Mouse (Mus musculus) liver, embryonic 15.5 days (tissue): ENCODE data around the gene Antxr1. TPM values are rescaled to one million over a fixed set of nuclear protein-coding genes. Genes with fewer than 3 reads are reported as not detected.

ENCODE experiments used
- ATAC-seq: fragments of 200-750 bp; cut with Nextera tagmentation; 2 replicates; pipeline ENCODE4 v1.8.0; 2017; ENCODE audit warnings: moderate number of reproducible peaks, mild to moderate bottlenecking, moderate library complexity; ENCODE audit not compliant: insufficient read depth
- H3K27ac ChIP-seq: fragments of 300-500 bp; sonication (generic); replicated peaks from 2 replicates; pipeline ENCODE4 v1.5.1; 2015; ENCODE audit warnings: mild to moderate bottlenecking, inconsistent platforms
- H3K27me3 ChIP-seq: fragments of 300-500 bp; sonication (generic); 2 replicates; pipeline ENCODE4 v1.6.1; 2015; ENCODE audit warnings: mild to moderate bottlenecking, inconsistent platforms
- H3K36me3 ChIP-seq: fragments of 300-500 bp; sonication (generic); replicated peaks from 2 replicates; pipeline ENCODE4 v1.6.1; 2015; ENCODE audit warnings: moderate library complexity, mild to moderate bottlenecking, inconsistent platforms
- H3K4me1 ChIP-seq: fragments of 300-500 bp; sonication (generic); replicated peaks from 2 replicates; pipeline ENCODE4 v1.6.1; 2015; ENCODE audit warnings: inconsistent platforms
- H3K4me2 ChIP-seq: fragments of 300-500 bp; sonication (generic); 2 replicates; pipeline ENCODE4 v1.6.1; 2015; ENCODE audit warnings: moderate library complexity, mild to moderate bottlenecking, inconsistent platforms
- H3K4me3 ChIP-seq: fragments of 300-500 bp; sonication (generic); replicated peaks from 2 replicates; pipeline ENCODE4 v1.5.1; 2015; ENCODE audit warnings: mild to moderate bottlenecking, inconsistent platforms
- H3K9ac ChIP-seq: fragments of 300-500 bp; sonication (generic); 2 replicates; pipeline ENCODE4 v1.6.1; 2015; ENCODE audit warnings: moderate library complexity, mild to moderate bottlenecking, inconsistent platforms
- H3K9me3 ChIP-seq: fragments of 300-500 bp; sonication (generic); replicated peaks from 2 replicates; pipeline ENCODE4 v1.6.1; 2016; ENCODE audit warnings: inconsistent platforms
- WGBS: fragments of 180-500 bp; shearing (Covaris S2); methylation state at CpG from one replicate; pipeline ENCODE4 v1.1.7; 2015; ENCODE audit warnings: mixed read lengths; ENCODE audit not compliant: insufficient replicate concordance; 5-methylcytosine and 5-hydroxymethylcytosine counted together
- polyA plus RNA-seq: library from polyadenylated mRNA; unstranded; fragments of >200 nt; fragmentation: Nextera tagmentation; extraction: Ambion mirVana; gene quantifications from 2 replicates; pipeline ENCODE4 v1.2.1, GENCODE M21; 2015

Antxr1 gene
- polyA plus RNA-seq, 1 experiment from 2014 or later: 0.47 TPM

- H3K4me2 ChIP-seq: no peak overlapping the region
- H3K27me3 ChIP-seq: no peaks in the 10 kb centered on the region
- no peak overlapping the region for H3K4me3 ChIP-seq
- H3K9ac ChIP-seq: no peak overlapping the region
- H3K27ac ChIP-seq: no peak overlapping the region
- ATAC-seq: no peak
- no peaks in the 10 kb centered on the region for H3K36me3 ChIP-seq
- 62% methylated on average over 6 of the region's 6 CpGs for WGBS
- no peaks in the 10 kb centered on the region for H3K9me3 ChIP-seq
- H3K4me1 ChIP-seq: no peaks in the 10 kb centered on the region
Observed at GRCm38 (mm10) chr6:87287251-87287650, 48.4 kb downstream of the Antxr1 start.

- H3K27me3 ChIP-seq: no peaks in the 10 kb centered on the region
- H3K36me3 ChIP-seq: no peaks in the 10 kb centered on the region
- no peak overlapping the region for H3K4me3 ChIP-seq
- no peaks in the 10 kb centered on the region for H3K9me3 ChIP-seq
- WGBS: 56% methylated on average over 7 of the region's 7 CpGs
- H3K4me2 ChIP-seq: no peak overlapping the region
- H3K27ac ChIP-seq: no peak overlapping the region
- no peak for ATAC-seq
- no peak overlapping the region for H3K9ac ChIP-seq
- no peaks in the 10 kb centered on the region for H3K4me1 ChIP-seq
Observed at GRCm38 (mm10) chr6:87285365-87285749, 50.3 kb downstream of the Antxr1 start.

GRCm38 (mm10) chr6:87284716-87285364, 50.8 kb downstream of the Antxr1 start:
- Histone ChIP-seq H3K4me1 (no peaks in the 10 kb centered on the region), H3K27me3 (no peaks in the 10 kb centered on the region), H3K4me2 (no peak overlapping the region), H3K27ac (no peak overlapping the region), H3K9me3 (no peaks in the 10 kb centered on the region), H3K9ac (no peak overlapping the region), H3K36me3 (no peaks in the 10 kb centered on the region), H3K4me3 (no peak overlapping the region)
- ATAC-seq: no peak
- WGBS: 69% methylated on average over 11 of the region's 11 CpGs

- ATAC-seq: no peak
- Histone ChIP-seq H3K27me3 (no peaks in the 10 kb centered on the region), H3K4me3 (no peak overlapping the region), H3K36me3 (no peaks in the 10 kb centered on the region), H3K27ac (no peak overlapping the region), H3K4me1 (peaks cover 3% of the 10 kb centered on the region; the same call in 1 of the 2 replicates), H3K9me3 (no peaks in the 10 kb centered on the region), H3K9ac (no peak overlapping the region), H3K4me2 (no peak overlapping the region)
- 40% methylated on average over 8 of the region's 8 CpGs for WGBS
Observed at GRCm38 (mm10) chr6:87282346-87282781, 53.3 kb downstream of the Antxr1 start.

GRCm38 (mm10) chr6:87281771-87282170, 53.9 kb downstream of the Antxr1 start:
- no peak for ATAC-seq
- Histone ChIP-seq H3K9me3 (no peaks in the 10 kb centered on the region), H3K27ac (no peak overlapping the region), H3K4me1 (peaks cover 9% of the 10 kb centered on the region), H3K9ac (no peak overlapping the region), H3K27me3 (no peaks in the 10 kb centered on the region), H3K36me3 (no peaks in the 10 kb centered on the region), H3K4me2 (no peak overlapping the region), H3K4me3 (no peak overlapping the region)
- WGBS: 66% methylated on average over 4 of the region's 4 CpGs

GRCm38 (mm10) chr6:87278151-87278550, 57.5 kb downstream of the Antxr1 start:
- peaks cover 10% of the 10 kb centered on the region for H3K4me1 ChIP-seq
- H3K4me3 ChIP-seq: no peak overlapping the region
- H3K9me3 ChIP-seq: no peaks in the 10 kb centered on the region
- H3K36me3 ChIP-seq: no peaks in the 10 kb centered on the region
- no peak for ATAC-seq
- no peak overlapping the region for H3K27ac ChIP-seq
- 64% methylated on average over 5 of the region's 5 CpGs for WGBS
- no peaks in the 10 kb centered on the region for H3K27me3 ChIP-seq
- no peak overlapping the region for H3K9ac ChIP-seq
- H3K4me2 ChIP-seq: no peak overlapping the region

GRCm38 (mm10) chr6:87277527-87277926, 58.1 kb downstream of the Antxr1 start:
- Histone ChIP-seq H3K27me3 (no peaks in the 10 kb centered on the region), H3K4me1 (peaks cover 10% of the 10 kb centered on the region), H3K4me3 (no peak overlapping the region), H3K9me3 (no peaks in the 10 kb centered on the region), H3K36me3 (no peaks in the 10 kb centered on the region), H3K9ac (no peak overlapping the region), H3K4me2 (no peak overlapping the region), H3K27ac (no peak overlapping the region)
- no peak for ATAC-seq
- 32% methylated on average over 3 of the region's 3 CpGs for WGBS

- Histone ChIP-seq H3K4me2 (no peak overlapping the region), H3K27ac (no peak overlapping the region), H3K9ac (no peak overlapping the region), H3K9me3 (no peaks in the 10 kb centered on the region), H3K4me1 (peaks cover 10% of the 10 kb centered on the region), H3K27me3 (no peaks in the 10 kb centered on the region), H3K4me3 (no peak overlapping the region), H3K36me3 (no peaks in the 10 kb centered on the region)
- 75% methylated on average over 7 of the region's 7 CpGs for WGBS
- no peak for ATAC-seq
Observed at GRCm38 (mm10) chr6:87276941-87277340, 58.7 kb downstream of the Antxr1 start.

GRCm38 (mm10) chr6:87274779-87275178, 60.8 kb downstream of the Antxr1 start:
- Histone ChIP-seq H3K9ac (no peak overlapping the region), H3K4me3 (no peak overlapping the region), H3K9me3 (no peaks in the 10 kb centered on the region), H3K36me3 (no peaks in the 10 kb centered on the region), H3K27me3 (no peaks in the 10 kb centered on the region), H3K27ac (no peak overlapping the region), H3K4me2 (no peak overlapping the region), H3K4me1 (peaks cover 10% of the 10 kb centered on the region)
- ATAC-seq: no peak
- WGBS: 78% methylated on average over 5 of the region's 5 CpGs

- Histone ChIP-seq H3K9ac (no peak overlapping the region), H3K9me3 (no peaks in the 10 kb centered on the region), H3K36me3 (no peaks in the 10 kb centered on the region), H3K27ac (no peak overlapping the region), H3K4me2 (no peak overlapping the region), H3K4me3 (no peak overlapping the region), H3K4me1 (peaks cover 10% of the 10 kb centered on the region), H3K27me3 (no peaks in the 10 kb centered on the region)
- ATAC-seq: no peak
- WGBS: 46% methylated on average over 3 of the region's 3 CpGs
Observed at GRCm38 (mm10) chr6:87273791-87274190, 61.8 kb downstream of the Antxr1 start.

GRCm38 (mm10) chr6:87273141-87273540, 62.5 kb downstream of the Antxr1 start:
- ATAC-seq: no peak
- H3K27ac ChIP-seq: no peak overlapping the region
- H3K27me3 ChIP-seq: no peaks in the 10 kb centered on the region
- WGBS: 52% methylated on average over 4 of the region's 4 CpGs
- no peaks in the 10 kb centered on the region for H3K9me3 ChIP-seq
- no peaks in the 10 kb centered on the region for H3K36me3 ChIP-seq
- H3K9ac ChIP-seq: no peak overlapping the region
- H3K4me2 ChIP-seq: no peak overlapping the region
- peaks cover 10% of the 10 kb centered on the region for H3K4me1 ChIP-seq
- no peak overlapping the region for H3K4me3 ChIP-seq

- no peaks in the 10 kb centered on the region for H3K9me3 ChIP-seq
- no peak overlapping the region for H3K9ac ChIP-seq
- WGBS: 60% methylated on average over 2 of the region's 2 CpGs
- peaks cover 4% of the 10 kb centered on the region for H3K4me1 ChIP-seq
- no peak overlapping the region for H3K27ac ChIP-seq
- H3K4me3 ChIP-seq: no peak overlapping the region
- H3K4me2 ChIP-seq: no peak overlapping the region
- no peaks in the 10 kb centered on the region for H3K36me3 ChIP-seq
- no peaks in the 10 kb centered on the region for H3K27me3 ChIP-seq
- no peak for ATAC-seq
Observed at GRCm38 (mm10) chr6:87272202-87272601, 63.4 kb downstream of the Antxr1 start.
